Mouse (Mus musculus): Measurements from ENCODE around the gene Arid1b.

DNA sequence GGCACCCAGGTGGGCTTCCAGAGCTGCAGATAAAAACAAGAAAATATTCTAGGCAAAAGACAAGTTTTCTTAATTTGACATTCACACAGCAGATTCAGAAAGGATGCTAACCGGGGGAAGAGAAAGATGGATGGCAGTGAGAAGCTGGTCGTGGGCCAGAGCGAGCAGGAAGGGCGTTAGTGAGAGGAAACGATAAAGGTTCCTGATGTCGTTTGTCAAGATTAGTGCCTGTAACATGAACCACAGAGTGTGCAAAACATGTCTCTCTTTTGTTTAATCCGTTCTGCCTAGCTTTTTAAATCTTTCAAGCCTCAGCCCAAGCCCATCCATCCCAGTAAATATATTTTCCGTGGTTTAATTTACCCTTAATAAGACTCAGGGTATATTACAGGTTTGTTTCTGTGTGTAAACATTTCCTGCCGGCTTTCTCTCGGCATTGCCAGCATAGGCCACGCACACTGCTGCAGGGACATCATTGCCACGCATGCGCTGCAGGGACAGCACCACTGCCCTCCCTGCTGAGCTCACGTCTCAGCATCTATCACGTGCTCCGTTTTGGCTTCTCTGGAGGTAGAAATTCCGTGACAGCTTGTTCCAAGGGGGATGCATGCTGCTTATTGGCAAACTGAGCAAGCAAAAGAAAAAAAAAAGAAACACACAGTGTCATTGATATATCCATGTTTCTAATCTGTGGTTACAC, 255.0 kb downstream of the Arid1b start:
- TF ChIP-seq CTCF (IDR thresholded peaks at IDR 0.05; ENCODE audit: borderline replicate concordance, control insufficient read depth, extremely low read depth, insufficient read depth, low read length, poor library complexity) = no peak
- TF ChIP-seq POLR2A (IDR thresholded peaks at IDR 0.05; ENCODE audit: control insufficient read depth, extremely low read depth, insufficient read depth, low read length, poor library complexity) = no peak
